Mouse (Mus musculus) myocyte (in vitro differentiated cells): ENCODE data around the gene Olfr1371.
"Not testable (repeated sequence)": the region's sequence is repeated elsewhere in the genome, so short reads cannot be mapped to it uniquely, and the experiment has no call there.

Experiments
- CEBPB ChIP-seq: IDR thresholded peaks from 2 replicates; pipeline ENCODE4 v1.6.1; 2011; ENCODE audit warnings: mild to moderate bottlenecking, moderate library complexity; ENCODE audit not compliant: poor library complexity, insufficient read depth, severe bottlenecking
- E2F4 ChIP-seq: IDR thresholded peaks from one replicate; pipeline ENCODE4 v1.6.1; 2011; ENCODE audit warnings: mild to moderate bottlenecking, control low read depth, moderate library complexity; ENCODE audit not compliant: insufficient read depth
- MAX ChIP-seq: IDR thresholded peaks from one replicate; pipeline ENCODE4 v1.6.1; 2011; ENCODE audit warnings: low read depth, mild to moderate bottlenecking, control low read depth
- MYOD1 ChIP-seq, 3 experiments: IDR thresholded peaks; one replicate each; pipeline ENCODE4 v1.6.1; 2011; ENCODE audit warnings: control low read depth in 2 of 3, low read depth in 2 of 3, mild to moderate bottlenecking in 2 of 3, moderate library complexity in 1 of 3; ENCODE audit not compliant: insufficient read length in 2 of 3, control insufficient read depth in 1 of 3
- MYOG ChIP-seq, 3 experiments: IDR thresholded peaks; one replicate each; pipeline ENCODE4 v1.6.1; 2011; ENCODE audit warnings: control low read depth in 2 of 3, low read depth in 2 of 3, mild to moderate bottlenecking in 2 of 3; ENCODE audit not compliant: insufficient read length in 2 of 3, control insufficient read depth in 1 of 3, insufficient read depth in 1 of 3
- POLR2A ChIP-seq: IDR thresholded peaks from one replicate; pipeline ENCODE4 v1.6.1; 2011; ENCODE audit warnings: low read depth, mild to moderate bottlenecking, control low read depth, moderate library complexity; ENCODE audit not compliant: insufficient read length
- POLR2AphosphoS2 ChIP-seq: IDR thresholded peaks from one replicate; pipeline ENCODE4 v1.6.1; 2011; ENCODE audit warnings: low read depth, control low read depth; ENCODE audit not compliant: insufficient read length
- SRF ChIP-seq: IDR thresholded peaks from one replicate; pipeline ENCODE4 v1.6.1; 2011; ENCODE audit warnings: low read depth; ENCODE audit not compliant: control insufficient read depth, insufficient read length
- TCF12 ChIP-seq: IDR thresholded peaks from one replicate; pipeline ENCODE4 v1.6.1; 2011; ENCODE audit warnings: mild to moderate bottlenecking, control low read depth; ENCODE audit not compliant: poor library complexity, insufficient read depth, severe bottlenecking
- USF1 ChIP-seq: IDR thresholded peaks from one replicate; pipeline ENCODE4 v1.6.1; 2011; ENCODE audit warnings: low read depth, mild to moderate bottlenecking, control low read depth, moderate library complexity

GRCm38 (mm10) chr11:52196496-52197023, 17.2 kb downstream of the Olfr1371 start:
- TF ChIP-seq USF1; MAX; POLR2A; POLR2AphosphoS2; TCF12; MYOG (IDR thresholded peaks at IDR 0.05; ENCODE audit: control insufficient read depth in 1 of 3, insufficient read depth in 1 of 3, insufficient read length in 2 of 3, low read depth in 2 of 3); CEBPB; MYOD1 (IDR thresholded peaks at IDR 0.05; ENCODE audit: control insufficient read depth in 1 of 3, insufficient read length in 2 of 3, low read depth in 2 of 3); SRF; E2F4: not testable (repeated sequence)
